Mouse (Mus musculus): ENCODE measurements around the gene Tas1r3. TPM values are rescaled to one million over a fixed set of nuclear protein-coding genes. Genes with fewer than 3 reads are reported as not detected.

Gene Tas1r3
- total RNA-seq, 1 experiment from 2014 or later = 0.29 TPM

DNA sequence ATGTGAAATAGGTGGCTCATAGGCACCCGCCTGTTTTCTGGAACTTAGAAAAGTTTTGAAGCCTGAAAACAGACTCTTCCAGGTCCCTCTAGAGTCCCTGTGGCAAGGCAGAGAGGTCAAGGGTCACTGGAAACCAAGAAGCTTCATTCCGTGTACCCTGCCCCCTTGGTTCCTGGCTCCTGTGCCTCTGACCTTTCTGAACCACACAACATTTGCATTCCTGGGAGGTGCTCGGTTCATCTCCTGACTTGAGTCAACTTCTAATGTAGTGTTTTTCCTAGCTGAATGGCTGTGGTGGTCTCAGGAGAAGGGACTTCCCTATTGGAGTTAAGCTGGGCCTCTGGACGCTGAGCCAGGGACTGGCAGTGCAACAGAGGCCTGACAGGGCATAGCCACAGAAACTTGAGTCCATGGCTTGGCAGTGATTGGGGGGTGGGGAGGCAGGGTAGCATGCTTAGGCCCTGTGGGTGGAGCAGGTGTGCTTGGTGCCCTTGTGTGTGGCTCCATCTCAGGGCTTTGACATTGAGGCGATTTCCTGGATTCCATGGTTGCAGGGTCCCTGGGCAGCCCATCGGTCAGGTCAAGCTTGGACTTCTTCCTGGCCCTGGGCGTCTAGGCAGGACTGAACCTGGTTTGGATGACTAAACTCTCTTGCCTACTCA is 14.6 kb downstream of the Tas1r3 start:
- ATAC-seq (replicated peaks; ENCODE audit: insufficient number of reproducible peaks, low FRiP score, low TSS enrichment, poor library complexity, severe bottlenecking) = no peak

- ATAC-seq (replicated peaks; ENCODE audit: insufficient number of reproducible peaks, low FRiP score, low TSS enrichment, poor library complexity, severe bottlenecking) = no peak
These were observed 15.4 kb downstream of the Tas1r3 start for GRCm38 (mm10) chr4:155847591-155848352.

- peak; percentile 36 for ATAC-seq (replicated peaks; ENCODE audit: insufficient number of reproducible peaks, low FRiP score, low TSS enrichment, poor library complexity, severe bottlenecking)
These were observed 16.1 kb downstream of the Tas1r3 start, which contains the start of gene Dvl1 for GRCm38 (mm10) chr4:155846871-155847578. Gene Dvl1 (plus strand): TSS chr4:155847402.

- ATAC-seq (replicated peaks; ENCODE audit: insufficient number of reproducible peaks, low FRiP score, low TSS enrichment, poor library complexity, severe bottlenecking) = no peak
These were observed 19.9 kb downstream of the Tas1r3 start for GRCm38 (mm10) chr4:155843231-155843630.

GRCm38 (mm10) chr4:155841651-155842270 is 21.4 kb downstream of the Tas1r3 start:
- ATAC-seq (replicated peaks; ENCODE audit: insufficient number of reproducible peaks, low FRiP score, low TSS enrichment, poor library complexity, severe bottlenecking) = no peak

- ATAC-seq (replicated peaks; ENCODE audit: insufficient number of reproducible peaks, low FRiP score, low TSS enrichment, poor library complexity, severe bottlenecking) = peak; percentile 68
These were observed 22.1 kb downstream of the Tas1r3 start for GRCm38 (mm10) chr4:155841003-155841454.

DNA sequence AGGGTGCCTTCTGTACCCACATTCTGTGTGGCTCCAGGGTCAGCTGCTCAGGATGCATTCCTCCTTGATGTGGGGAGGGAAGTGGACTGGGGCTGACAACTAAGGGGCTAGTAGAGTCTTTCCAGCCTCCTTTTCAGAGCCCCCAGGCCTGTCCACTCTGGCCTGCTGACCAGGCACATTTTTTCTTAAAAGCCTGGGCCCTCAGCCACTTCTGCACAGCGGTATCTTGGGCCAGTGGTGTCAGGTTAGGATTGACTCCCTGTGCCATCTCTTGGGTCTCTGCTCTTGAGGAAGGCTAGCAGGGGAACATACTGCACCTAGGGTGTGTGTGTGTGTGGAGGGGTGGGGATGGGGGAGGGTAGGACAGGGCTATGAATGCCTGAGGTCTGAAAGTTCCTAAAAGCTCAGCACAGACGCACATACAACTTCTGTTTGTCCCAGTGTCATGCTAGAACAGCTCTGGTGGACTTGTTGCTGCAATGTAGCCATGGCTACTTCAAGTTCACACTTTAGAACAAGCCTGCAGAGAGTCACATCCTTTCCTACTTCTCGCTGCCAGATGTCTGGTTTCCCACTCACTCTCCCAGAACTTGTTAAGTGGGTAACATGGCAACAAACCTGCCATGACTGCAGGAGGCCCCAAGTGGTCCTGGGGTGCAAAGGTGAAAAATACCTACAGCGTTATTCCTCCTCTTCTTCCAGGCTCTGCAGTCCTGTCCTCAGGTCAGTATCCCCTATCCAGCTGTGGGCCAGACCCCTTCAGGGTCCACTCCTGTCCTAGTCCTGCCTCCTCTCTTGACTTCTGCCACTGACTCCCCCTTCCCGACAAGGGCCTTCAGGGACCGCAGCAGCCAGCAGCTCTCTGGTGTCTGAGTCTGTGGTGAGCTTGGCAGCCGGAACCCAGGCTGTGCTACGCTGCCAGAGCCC is 22.8 kb downstream of the Tas1r3 start:
- ATAC-seq (replicated peaks; ENCODE audit: insufficient number of reproducible peaks, low FRiP score, low TSS enrichment, poor library complexity, severe bottlenecking) = no peak

DNA sequence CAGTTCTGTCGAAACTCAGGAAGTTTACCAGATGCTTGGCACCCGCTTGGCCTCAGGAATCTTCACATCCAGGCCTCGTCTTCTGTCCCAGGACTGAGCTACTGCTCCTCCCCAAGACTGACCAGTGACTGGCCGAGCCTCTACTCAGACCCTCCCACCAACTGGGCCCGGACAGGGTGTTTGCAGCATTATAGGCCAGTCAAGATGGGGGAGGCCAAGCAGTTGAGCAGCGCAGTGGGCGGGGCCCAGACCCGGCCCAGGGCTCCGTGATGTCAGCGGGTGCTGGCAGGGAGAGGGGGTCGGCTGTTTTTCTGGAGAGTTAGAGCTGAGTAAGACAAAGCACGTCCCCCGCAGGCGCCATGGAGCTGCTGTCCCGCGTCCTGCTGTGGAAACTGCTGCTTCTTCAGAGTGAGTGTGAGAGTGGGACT is 23.7 kb downstream of the Tas1r3 start, which contains the start of gene Mxra8:
TSS of gene Mxra8 (plus strand) at position 198 of the 428 bp plus-strand sequence.
- ATAC-seq (replicated peaks; ENCODE audit: insufficient number of reproducible peaks, low FRiP score, low TSS enrichment, poor library complexity, severe bottlenecking) = no peak

DNA sequence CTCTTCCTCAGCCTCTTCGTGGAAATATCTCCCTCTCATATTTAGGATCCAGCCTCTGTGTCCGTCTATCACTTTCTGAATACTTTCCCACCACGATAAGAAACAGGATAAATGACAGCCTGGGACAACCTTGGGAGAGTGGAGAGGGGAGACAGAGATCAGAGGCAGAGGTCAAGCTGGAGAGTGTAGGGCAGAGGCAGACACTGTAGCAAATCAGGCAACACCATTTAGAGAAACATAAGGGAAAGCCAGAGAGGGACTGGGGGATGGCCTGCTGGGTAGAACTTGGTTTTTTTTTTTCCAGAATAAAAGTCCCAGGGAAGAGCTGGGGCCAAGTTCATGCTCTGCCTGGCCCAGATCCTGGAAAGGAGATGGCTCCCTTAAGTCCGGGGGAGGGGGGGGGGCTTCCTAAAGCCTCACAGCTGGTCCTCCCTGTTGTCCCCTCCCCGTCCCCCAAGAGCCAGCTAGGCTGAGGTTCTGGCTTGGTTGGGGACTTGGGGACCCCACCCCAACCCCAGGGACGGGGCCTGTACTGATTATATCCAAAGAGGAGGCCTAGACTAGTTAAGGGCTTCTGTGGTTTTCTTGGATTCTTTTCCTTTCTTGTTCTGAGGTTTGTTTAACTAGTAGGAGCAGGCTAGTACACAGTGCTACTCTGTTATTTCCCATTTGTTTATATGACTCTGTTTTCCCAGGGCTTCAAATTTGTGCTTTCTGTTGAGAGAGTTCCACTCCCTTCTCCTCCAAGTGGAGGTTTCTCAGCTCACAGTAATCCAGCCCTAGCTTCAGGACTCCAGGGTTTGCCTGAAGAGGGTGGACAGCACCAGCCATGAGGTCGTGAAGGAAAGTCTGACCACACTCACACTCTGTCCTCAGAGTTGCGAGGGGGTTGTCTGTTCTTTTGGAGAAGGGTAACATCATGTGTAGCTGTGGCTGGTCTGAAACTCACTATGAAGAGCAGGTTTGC is 24.7 kb downstream of the Tas1r3 start:
- ATAC-seq (replicated peaks; ENCODE audit: insufficient number of reproducible peaks, low FRiP score, low TSS enrichment, poor library complexity, severe bottlenecking) = no peak

DNA sequence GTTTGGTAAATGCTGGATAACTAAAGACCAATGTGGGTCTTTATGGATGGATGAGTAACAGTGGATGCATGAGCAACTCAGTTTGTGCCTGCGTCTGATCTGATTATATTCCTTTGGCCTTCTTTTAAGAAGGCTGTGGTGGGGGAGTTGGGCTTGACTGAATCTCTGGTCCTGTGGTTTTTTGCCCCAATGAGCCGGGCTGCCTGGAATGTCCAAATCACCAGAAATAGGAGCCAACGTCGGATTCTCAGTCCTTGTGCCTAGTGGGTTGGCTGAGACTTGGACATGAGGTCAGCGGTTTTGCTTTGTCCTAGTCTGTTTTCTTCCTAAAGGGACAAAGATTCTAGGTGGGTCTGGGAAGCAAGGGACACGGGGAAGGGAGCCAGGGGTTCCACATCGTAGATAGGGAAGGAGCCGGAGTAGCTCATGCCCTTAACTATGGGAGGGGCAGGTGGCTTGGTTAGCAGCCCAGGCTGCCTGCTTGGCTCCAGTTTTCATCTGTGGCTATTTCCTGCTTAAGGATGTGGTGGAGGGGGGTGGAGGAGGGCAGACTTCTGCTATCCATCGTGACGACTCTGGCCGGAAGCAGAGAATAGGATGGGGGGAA is 25.7 kb downstream of the Tas1r3 start:
- ATAC-seq (replicated peaks; ENCODE audit: insufficient number of reproducible peaks, low FRiP score, low TSS enrichment, poor library complexity, severe bottlenecking) = no peak

DNA sequence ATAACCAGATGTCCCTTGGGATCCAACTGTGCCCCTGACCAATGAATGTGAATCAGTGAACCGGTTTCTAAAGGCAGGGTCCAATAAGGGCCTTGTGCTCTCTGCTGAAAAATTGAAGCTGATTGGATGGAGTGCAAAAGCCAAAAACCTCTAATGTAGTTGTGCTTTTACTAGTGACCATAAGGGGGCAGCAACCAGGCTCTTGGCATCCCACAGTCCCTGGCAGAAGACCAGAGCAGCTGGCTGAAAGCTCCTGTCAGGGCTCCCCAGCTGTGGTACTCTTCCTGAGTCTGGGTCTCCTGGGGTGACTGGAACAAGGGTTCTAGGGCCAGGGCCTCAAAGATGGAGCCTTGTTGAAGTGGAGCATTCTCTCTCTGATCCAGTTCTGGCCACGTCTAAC is 29.3 kb downstream of the Tas1r3 start:
- ATAC-seq (replicated peaks; ENCODE audit: insufficient number of reproducible peaks, low FRiP score, low TSS enrichment, poor library complexity, severe bottlenecking) = peak; percentile 20

GRCm38 (mm10) chr4:155833234-155833633 is 29.9 kb downstream of the Tas1r3 start:
- ATAC-seq (replicated peaks; ENCODE audit: insufficient number of reproducible peaks, low FRiP score, low TSS enrichment, poor library complexity, severe bottlenecking) = no peak

- no peak for ATAC-seq (replicated peaks; ENCODE audit: insufficient number of reproducible peaks, low FRiP score, low TSS enrichment, poor library complexity, severe bottlenecking)
These were observed 30.8 kb downstream of the Tas1r3 start for GRCm38 (mm10) chr4:155832321-155832720.

DNA sequence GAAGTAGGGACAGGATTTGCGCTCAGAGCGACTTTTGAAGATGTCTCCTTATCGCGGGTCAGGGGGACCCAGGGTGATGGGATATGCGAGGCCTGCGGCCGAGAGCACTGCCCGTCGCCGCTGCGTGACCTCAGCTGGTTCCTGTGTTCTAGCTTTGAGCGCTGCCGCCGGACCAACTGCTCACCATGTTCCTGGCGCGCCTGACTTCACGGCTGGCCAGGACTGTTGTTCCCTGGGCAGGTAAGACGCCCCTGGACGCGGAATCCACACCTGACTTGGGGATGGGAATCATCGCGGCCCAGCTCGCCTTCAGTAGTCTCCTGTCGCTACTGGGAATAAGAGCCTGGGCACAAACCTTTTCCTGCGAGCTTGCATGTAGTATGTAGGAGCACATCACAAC is 31.3 kb downstream of the Tas1r3 start:
- ATAC-seq (replicated peaks; ENCODE audit: insufficient number of reproducible peaks, low FRiP score, low TSS enrichment, poor library complexity, severe bottlenecking) = 0 out of 2 replicates have a peak, but pooled peaks have one; percentile 0

DNA sequence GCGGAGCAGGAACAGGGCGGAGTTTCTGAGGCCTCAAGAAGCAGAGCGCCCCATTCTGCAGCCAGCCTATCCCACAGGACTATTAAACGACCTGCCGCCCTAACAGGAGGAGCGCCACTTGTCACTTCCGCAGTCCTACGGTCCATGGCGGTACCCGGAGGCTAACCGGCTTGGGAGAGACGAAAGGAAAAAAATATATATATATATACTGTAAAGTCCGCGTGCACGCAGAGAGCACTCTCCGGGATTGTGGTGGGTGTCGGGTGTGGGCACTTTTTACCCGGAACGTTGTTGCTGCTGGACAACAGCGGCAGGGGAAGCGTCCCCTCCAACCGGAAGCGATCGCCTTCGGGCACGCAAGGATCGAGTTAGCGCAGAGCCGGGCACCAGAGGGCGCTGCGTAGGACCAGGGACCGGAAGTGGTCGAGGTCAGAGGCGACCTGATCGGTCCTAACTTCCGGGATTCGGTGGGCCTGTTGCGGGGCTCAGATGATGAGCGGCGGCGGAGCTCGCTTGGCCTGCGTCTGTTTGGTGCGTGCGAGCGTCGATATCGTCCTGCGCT is 31.9 kb downstream of the Tas1r3 start, which contains the start of gene Aurkaip1:
TSS of gene Aurkaip1 (plus strand) at position 68 of the 562 bp plus-strand sequence.
- peak; percentile 92 for ATAC-seq (replicated peaks; ENCODE audit: insufficient number of reproducible peaks, low FRiP score, low TSS enrichment, poor library complexity, severe bottlenecking)

GRCm38 (mm10) chr4:155830596-155830995 is 32.6 kb downstream of the Tas1r3 start:
- no peak for ATAC-seq (replicated peaks; ENCODE audit: insufficient number of reproducible peaks, low FRiP score, low TSS enrichment, poor library complexity, severe bottlenecking)
